Mouse (Mus musculus) thymus, adult 2 months (tissue): ENCODE measurements around the gene Gpn3.

Experiments used
- CTCF ChIP-seq: fragments of 200-500 bp; IDR thresholded peaks from 2 replicates; pipeline ENCODE4 v1.5.1; 2012; ENCODE audit warnings: mild to moderate bottlenecking, control low read depth, low read length, moderate library complexity, borderline replicate concordance; ENCODE audit not compliant: control insufficient read depth, poor library complexity, insufficient read depth; ENCODE audit errors: extremely low read depth
- POLR2A ChIP-seq: fragments of 200-500 bp; IDR thresholded peaks from 2 replicates; pipeline ENCODE4 v1.6.1; 2012; ENCODE audit warnings: mild to moderate bottlenecking, low read length, control low read depth, moderate library complexity; ENCODE audit not compliant: control insufficient read depth, poor library complexity, insufficient read depth; ENCODE audit errors: extremely low read depth

DNA sequence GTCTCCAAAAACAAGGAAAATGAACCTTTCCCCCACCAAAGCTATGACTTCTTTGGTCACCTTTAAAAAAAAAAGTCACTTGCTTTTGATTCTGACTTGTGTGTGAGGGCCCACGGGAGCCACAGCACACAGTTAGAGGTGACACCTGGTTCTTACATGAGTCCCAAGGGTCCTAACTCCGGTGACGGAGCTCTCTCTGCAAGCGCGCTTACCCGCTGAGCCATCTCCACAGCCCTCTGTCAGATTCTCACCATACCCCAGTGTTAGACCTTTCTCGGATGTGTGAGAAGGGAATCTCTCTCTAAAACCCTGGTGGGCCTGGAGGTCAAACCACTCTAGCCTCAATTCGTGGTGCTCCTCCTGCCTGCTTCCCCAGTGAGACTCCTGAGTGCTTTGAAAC lies 25.8 kb downstream of the Gpn3 start:
- no peak for TF ChIP-seq CTCF
- TF ChIP-seq POLR2A: no peak
